Mouse (Mus musculus) adrenal gland, postnatal 4 days (tissue): Measurements from ENCODE around the gene Plekhg1. TPM values are rescaled to one million over a fixed set of nuclear protein-coding genes. Genes with fewer than 3 reads are reported as not detected.

ENCODE experiments used
- DNase-seq, 2 experiments: peaks; one replicate each; pipeline ENCODE4 v3.0.0; 2021 to 2022; ENCODE audit warnings: low spot score in 2 of 2, mixed read lengths in 2 of 2
- long read RNA-seq, 2 experiments: library from polyadenylated mRNA; stranded (forward); transcript quantifications; one replicate each; pipeline ENCODE4 v2.0.0; 2021
- total RNA-seq, 2 experiments: library from RNA; stranded (reverse); gene quantifications; 2 replicates each; pipeline ENCODE4 v1.2.3; 2021

Gene Plekhg1
- 10 to 100 TPM; 12.0 to 15.4 TPM for total RNA-seq
- long read RNA-seq, experiment 1, partial matches to known transcripts, result 1 of 2 reads
- long read RNA-seq, experiment 1, other reads (novel, unspliced or antisense), result 1 of 2 reads
- long read RNA-seq, experiment 2, partial matches to known transcripts, result 0 of 3 reads
- long read RNA-seq, experiment 2, other reads (novel, unspliced or antisense), result 3 of 3 reads

GRCm38 (mm10) chr10:3740148-3740503 lies at the start of gene Plekhg1:
TSS of gene Plekhg1 (plus strand) at chr10:3740364.
- peak; percentile 60 to 62 for DNase-seq

- no peak for DNase-seq
These were observed 47.4 kb upstream of the Plekhg1 start for GRCm38 (mm10) chr10:3692791-3693190.

GRCm38 (mm10) chr10:3693699-3694280 lies 46.4 kb upstream of the Plekhg1 start:
- no peak for DNase-seq

- DNase-seq, result no peak
These were observed 44.7 kb upstream of the Plekhg1 start for GRCm38 (mm10) chr10:3695332-3695905.

GRCm38 (mm10) chr10:3696727-3697348 lies 43.3 kb upstream of the Plekhg1 start:
- DNase-seq, result no peak

- no peak for DNase-seq
These were observed 42.7 kb upstream of the Plekhg1 start for GRCm38 (mm10) chr10:3697500-3697899.

- DNase-seq, result no peak
These were observed 39.7 kb upstream of the Plekhg1 start for GRCm38 (mm10) chr10:3700225-3701073.

- DNase-seq, result no peak
These were observed 38.3 kb upstream of the Plekhg1 start for GRCm38 (mm10) chr10:3701832-3702231.

GRCm38 (mm10) chr10:3702585-3702984 lies 37.6 kb upstream of the Plekhg1 start:
- no peak for DNase-seq

GRCm38 (mm10) chr10:3706231-3706630 lies 33.9 kb upstream of the Plekhg1 start:
- DNase-seq, result no peak

- DNase-seq, result no peak
These were observed 30.1 kb upstream of the Plekhg1 start for GRCm38 (mm10) chr10:3710081-3710480.

GRCm38 (mm10) chr10:3715302-3715943 lies 24.7 kb upstream of the Plekhg1 start:
- DNase-seq, result no peak

- no peak for DNase-seq
These were observed 21.9 kb upstream of the Plekhg1 start for GRCm38 (mm10) chr10:3718021-3718865.

GRCm38 (mm10) chr10:3720296-3720695 lies 19.9 kb upstream of the Plekhg1 start:
- DNase-seq, result no peak

- DNase-seq, result no peak
These were observed 17.8 kb upstream of the Plekhg1 start for GRCm38 (mm10) chr10:3722339-3722738.

GRCm38 (mm10) chr10:3724665-3725064 lies 15.5 kb upstream of the Plekhg1 start:
- DNase-seq, result no peak

GRCm38 (mm10) chr10:3729666-3730065 lies 10.5 kb upstream of the Plekhg1 start:
- no peak for DNase-seq

GRCm38 (mm10) chr10:3730314-3730713 lies 9.8 kb upstream of the Plekhg1 start:
- no peak for DNase-seq

GRCm38 (mm10) chr10:3737034-3737433 lies 3.1 kb upstream of the Plekhg1 start:
- DNase-seq, result no peak
